Mouse (Mus musculus) midbrain, embryonic 13.5 days (tissue): ENCODE data around the gene Plekhh2. TPM values are rescaled to one million over a fixed set of nuclear protein-coding genes. Genes with fewer than 3 reads are reported as not detected.
"Not testable (repeated sequence)": the region's sequence is repeated elsewhere in the genome, so short reads cannot be mapped to it uniquely, and the experiment has no call there.

Experiments used
- ATAC-seq: fragments of 200-750 bp; cut with Nextera tagmentation; 2 replicates; pipeline ENCODE4 v1.8.0; 2017; ENCODE audit warnings: mild to moderate bottlenecking, moderate TSS enrichment, moderate library complexity
- H3K27ac ChIP-seq: fragments of 300-500 bp; sonication (generic); 2 replicates; pipeline ENCODE4 v1.5.1; 2015; ENCODE audit warnings: inconsistent platforms, mild to moderate bottlenecking, moderate library complexity
- H3K27me3 ChIP-seq: fragments of 300-500 bp; sonication (generic); 2 replicates; pipeline ENCODE4 v1.6.1; 2015; ENCODE audit warnings: mild to moderate bottlenecking, inconsistent platforms
- H3K36me3 ChIP-seq: fragments of 300-500 bp; sonication (generic); 2 replicates; pipeline ENCODE4 v1.6.1; 2015; ENCODE audit warnings: mild to moderate bottlenecking, inconsistent platforms
- H3K4me1 ChIP-seq: fragments of 300-500 bp; sonication (generic); replicated peaks from 2 replicates; pipeline ENCODE4 v1.6.1; 2015; ENCODE audit warnings: inconsistent platforms
- H3K4me2 ChIP-seq: fragments of 300-500 bp; sonication (generic); replicated peaks from 2 replicates; pipeline ENCODE4 v1.6.1; 2015; ENCODE audit warnings: moderate library complexity, mild to moderate bottlenecking, inconsistent platforms
- H3K4me3 ChIP-seq: fragments of 300-500 bp; sonication (generic); replicated peaks from 2 replicates; pipeline ENCODE4 v1.5.1; 2015; ENCODE audit warnings: mild to moderate bottlenecking, inconsistent platforms
- H3K9ac ChIP-seq: fragments of 300-500 bp; sonication (generic); replicated peaks from 2 replicates; pipeline ENCODE4 v1.6.1; 2015; ENCODE audit warnings: mild to moderate bottlenecking, inconsistent platforms
- H3K9me3 ChIP-seq: fragments of 300-500 bp; sonication (generic); 2 replicates; pipeline ENCODE4 v1.6.1; 2016; ENCODE audit warnings: mild to moderate bottlenecking, inconsistent platforms
- WGBS: fragments of 180-500 bp; shearing (Covaris S2); methylation state at CpG from one replicate; pipeline ENCODE4 v1.1.7; 2015; 5-methylcytosine and 5-hydroxymethylcytosine counted together
- polyA plus RNA-seq: library from polyadenylated mRNA; unstranded; fragments of >200 nt; fragmentation: Nextera tagmentation; extraction: Ambion mirVana; gene quantifications from 2 replicates; pipeline ENCODE4 v1.2.1, GENCODE M21; 2015

The Plekhh2 gene
- polyA plus RNA-seq, 1 experiment from 2014 or later: 1.7 TPM

GRCm38 (mm10) chr17:84552230-84552629, 40.5 kb downstream of the Plekhh2 start:
- no peaks in the 10 kb centered on the region for H3K36me3 ChIP-seq
- ATAC-seq: no peak; the same call in none of the 2 replicates
- peak overlapping the region; percentile 89 for H3K27ac ChIP-seq
- H3K4me3 ChIP-seq: no peak overlapping the region
- H3K9ac ChIP-seq: no peak overlapping the region
- no peaks in the 10 kb centered on the region for H3K9me3 ChIP-seq
- 18% methylated on average over 5 of the region's 5 CpGs for WGBS
- H3K27me3 ChIP-seq: no peaks in the 10 kb centered on the region
- peaks cover 26% of the 10 kb centered on the region for H3K4me1 ChIP-seq
- H3K4me2 ChIP-seq: no peak overlapping the region

GRCm38 (mm10) chr17:84564264-84564663, 52.6 kb downstream of the Plekhh2 start:
- not testable (repeated sequence) for H3K4me3 ChIP-seq, H3K27me3 ChIP-seq, H3K4me1 ChIP-seq, H3K4me2 ChIP-seq, H3K27ac ChIP-seq, H3K9ac ChIP-seq, H3K9me3 ChIP-seq, ATAC-seq, H3K36me3 ChIP-seq

GRCm38 (mm10) chr17:84565762-84566161, 54.1 kb downstream of the Plekhh2 start:
- Histone ChIP-seq H3K9me3 (no peaks in the 10 kb centered on the region), H3K4me2 (no peak overlapping the region), H3K4me1 (0 out of 2 replicates have a peak, but pooled peaks cover 8% of the 10 kb centered on the region), H3K9ac (no peak overlapping the region), H3K4me3 (no peak overlapping the region), H3K27ac (no peak overlapping the region), H3K27me3 (no peaks in the 10 kb centered on the region), H3K36me3 (0 out of 2 replicates have a peak, but pooled peaks cover 3% of the 10 kb centered on the region)
- ATAC-seq: no peak
- WGBS: 94% methylated on average over 6 of the region's 6 CpGs

GRCm38 (mm10) chr17:84566773-84567555, 55.3 kb downstream of the Plekhh2 start:
- peak; percentile 71 for ATAC-seq
- 0 out of 2 replicates have a peak, but pooled peaks cover 3% of the 10 kb centered on the region for H3K36me3 ChIP-seq
- H3K4me2 ChIP-seq: peak overlapping the region; percentile 23; the same call in 1 of the 2 replicates
- H3K4me3 ChIP-seq: no peak overlapping the region
- no peaks in the 10 kb centered on the region for H3K27me3 ChIP-seq
- 0 out of 2 replicates have a peak, but pooled peaks cover 8% of the 10 kb centered on the region for H3K4me1 ChIP-seq
- 39% methylated on average over 27 of the region's 27 CpGs for WGBS
- H3K27ac ChIP-seq: no peak overlapping the region
- H3K9me3 ChIP-seq: no peaks in the 10 kb centered on the region
- 0 out of 2 replicates have a peak overlapping the region, but pooled peaks have one; percentile 6 for H3K9ac ChIP-seq

GRCm38 (mm10) chr17:84568807-84569206, 57.1 kb downstream of the Plekhh2 start:
- no peak overlapping the region for H3K4me2 ChIP-seq
- H3K9me3 ChIP-seq: no peaks in the 10 kb centered on the region
- H3K27me3 ChIP-seq: no peaks in the 10 kb centered on the region
- H3K27ac ChIP-seq: no peak overlapping the region
- no peak overlapping the region for H3K9ac ChIP-seq
- no peak overlapping the region for H3K4me3 ChIP-seq
- 0 out of 2 replicates have a peak, but pooled peaks cover 3% of the 10 kb centered on the region for H3K36me3 ChIP-seq
- no peak for ATAC-seq
- 0 out of 2 replicates have a peak, but pooled peaks cover 8% of the 10 kb centered on the region for H3K4me1 ChIP-seq
- WGBS: 94% methylated on average over 12 of the region's 12 CpGs

GRCm38 (mm10) chr17:84569770-84570169, 58.1 kb downstream of the Plekhh2 start:
- Histone ChIP-seq H3K4me1 (0 out of 2 replicates have a peak, but pooled peaks cover 8% of the 10 kb centered on the region), H3K4me3 (no peak overlapping the region), H3K9ac (no peak overlapping the region), H3K27ac (no peak overlapping the region), H3K4me2 (no peak overlapping the region), H3K36me3 (0 out of 2 replicates have a peak, but pooled peaks cover 3% of the 10 kb centered on the region), H3K9me3 (no peaks in the 10 kb centered on the region), H3K27me3 (no peaks in the 10 kb centered on the region)
- 62% methylated on average over 8 of the region's 8 CpGs for WGBS
- no peak for ATAC-seq

GRCm38 (mm10) chr17:84571629-84572028, 59.9 kb downstream of the Plekhh2 start:
- no peaks in the 10 kb centered on the region for H3K36me3 ChIP-seq
- no peak for ATAC-seq
- H3K27me3 ChIP-seq: no peaks in the 10 kb centered on the region
- no peak overlapping the region for H3K4me3 ChIP-seq
- no peak overlapping the region for H3K4me2 ChIP-seq
- H3K9ac ChIP-seq: no peak overlapping the region
- H3K9me3 ChIP-seq: no peaks in the 10 kb centered on the region
- H3K27ac ChIP-seq: no peak overlapping the region
- H3K4me1 ChIP-seq: 0 out of 2 replicates have a peak, but pooled peaks cover 8% of the 10 kb centered on the region
- WGBS: 78% methylated on average over 18 of the region's 18 CpGs

GRCm38 (mm10) chr17:84573305-84573704, 61.6 kb downstream of the Plekhh2 start:
- ATAC-seq: no peak
- Histone ChIP-seq H3K27ac (no peak overlapping the region), H3K36me3 (no peaks in the 10 kb centered on the region), H3K4me2 (no peak overlapping the region), H3K27me3 (no peaks in the 10 kb centered on the region), H3K4me1 (0 out of 2 replicates have a peak, but pooled peaks cover 2% of the 10 kb centered on the region), H3K9me3 (no peaks in the 10 kb centered on the region), H3K9ac (no peak overlapping the region), H3K4me3 (no peak overlapping the region)
- 91% methylated on average over 9 of the region's 9 CpGs for WGBS

GRCm38 (mm10) chr17:84573940-84574339, 62.2 kb downstream of the Plekhh2 start:
- ATAC-seq: no peak
- H3K27ac ChIP-seq: no peak overlapping the region
- 0 out of 2 replicates have a peak, but pooled peaks cover 2% of the 10 kb centered on the region for H3K4me1 ChIP-seq
- no peaks in the 10 kb centered on the region for H3K36me3 ChIP-seq
- H3K4me2 ChIP-seq: no peak overlapping the region
- no peak overlapping the region for H3K4me3 ChIP-seq
- 86% methylated on average over 5 of the region's 5 CpGs for WGBS
- no peaks in the 10 kb centered on the region for H3K27me3 ChIP-seq
- no peaks in the 10 kb centered on the region for H3K9me3 ChIP-seq
- H3K9ac ChIP-seq: no peak overlapping the region

GRCm38 (mm10) chr17:84575108-84575507, 63.4 kb downstream of the Plekhh2 start:
- H3K27me3 ChIP-seq: no peaks in the 10 kb centered on the region
- 96% methylated on average over 5 of the region's 5 CpGs for WGBS

GRCm38 (mm10) chr17:84576621-84577293, 65.1 kb downstream of the Plekhh2 start:
- WGBS: 90% methylated on average over 16 of the region's 16 CpGs
- Histone ChIP-seq H3K9me3 (no peaks in the 10 kb centered on the region), H3K4me3 (no peak overlapping the region), H3K4me1 (no peaks in the 10 kb centered on the region; the same call in 1 of the 2 replicates), H3K36me3 (no peaks in the 10 kb centered on the region), H3K4me2 (no peak overlapping the region), H3K9ac (no peak overlapping the region), H3K27me3 (no peaks in the 10 kb centered on the region), H3K27ac (no peak overlapping the region)
- no peak for ATAC-seq

More at GRCm38 (mm10) chr17:84575108-84575507, 63.4 kb downstream of the Plekhh2 start:
- no peak overlapping the region for H3K4me2 ChIP-seq
- H3K4me3 ChIP-seq: no peak overlapping the region
- no peak for ATAC-seq
- no peak overlapping the region for H3K27ac ChIP-seq
- no peak overlapping the region for H3K9ac ChIP-seq
- no peaks in the 10 kb centered on the region for H3K36me3 ChIP-seq
- no peaks in the 10 kb centered on the region for H3K9me3 ChIP-seq
- H3K4me1 ChIP-seq: no peaks in the 10 kb centered on the region

GRCm38 (mm10) chr17:84579249-84579648, 67.6 kb downstream of the Plekhh2 start:
- H3K4me2 ChIP-seq: no peak overlapping the region
- no peak overlapping the region for H3K4me3 ChIP-seq
- no peak overlapping the region for H3K9ac ChIP-seq
- H3K27me3 ChIP-seq: no peaks in the 10 kb centered on the region
- no peaks in the 10 kb centered on the region for H3K9me3 ChIP-seq
- no peak for ATAC-seq
- H3K4me1 ChIP-seq: no peaks in the 10 kb centered on the region; the same call in 1 of the 2 replicates
- WGBS: 89% methylated on average over 8 of the region's 8 CpGs
- H3K27ac ChIP-seq: no peak overlapping the region
- no peaks in the 10 kb centered on the region for H3K36me3 ChIP-seq
